Mouse (Mus musculus) natural killer cell, adult 2 months (primary cell): ENCODE results near the gene Thrb.

ENCODE experiments used
- DNase-seq, 2 experiments: peaks; one replicate each; pipeline ENCODE4 v3.0.0; 2022; ENCODE audit warnings: low spot score in 2 of 2

Thrb gene

GRCm38 (mm10) chr14:18031941-18032340 is 371.9 kb downstream of the Thrb start:
- no peak for DNase-seq

GRCm38 (mm10) chr14:18036573-18036972 is 376.5 kb downstream of the Thrb start:
- no peak for DNase-seq

GRCm38 (mm10) chr14:18062082-18062772 is 402.2 kb downstream of the Thrb start:
- no peak for DNase-seq
